Mouse (Mus musculus): Measurements from ENCODE around the gene B3galt1.

GRCm38 (mm10) chr2:67822360-67822759 lies 256.7 kb downstream of the B3galt1 start:
- no peak for TF ChIP-seq CTCF (conservative IDR thresholded peaks at IDR 0.05; ENCODE audit: low read length)
- no peak for TF ChIP-seq NANOG (IDR thresholded peaks at IDR 0.05; ENCODE audit: borderline replicate concordance, low read length)
